Mouse (Mus musculus) MEL (cell line): ENCODE data around the gene Acta2. TPM values are rescaled to one million over a fixed set of nuclear protein-coding genes. Genes with fewer than 3 reads are reported as not detected.

Experiments
- DNase-seq: peaks from one replicate; pipeline ENCODE4 v3.0.0; 2011; ENCODE audit warnings: low read depth, low spot score
- H3K27ac ChIP-seq: 2 replicates; pipeline ENCODE4 v1.5.1; 2012; ENCODE audit warnings: low read depth, mild to moderate bottlenecking, control low read depth, low read length, moderate library complexity; ENCODE audit not compliant: control insufficient read depth
- H3K27me3 ChIP-seq, 2 experiments: fragments of 150-350 bp in 1 of 2; sonication (generic) in 1 of 2; 2 replicates each; pipeline ENCODE4 v1.6.1; 2012; ENCODE audit warnings: low read length in 2 of 2, mild to moderate bottlenecking in 2 of 2, improper control_type of control experiment in 1 of 2, moderate library complexity in 1 of 2; ENCODE audit not compliant: insufficient read depth in 2 of 2, control insufficient read depth in 1 of 2
- H3K36me3 ChIP-seq, 2 experiments: 2 replicates each; pipeline ENCODE4 v1.6.1; 2012 to 2014; ENCODE audit warnings: low read length in 2 of 2, improper control_type of control experiment in 1 of 2, inconsistent platforms in 1 of 2, mild to moderate bottlenecking in 1 of 2; ENCODE audit not compliant: insufficient read depth in 2 of 2, control insufficient read depth in 1 of 2
- H3K4me1 ChIP-seq, 2 experiments: fragments of 150-350 bp in 1 of 2; sonication (generic) in 1 of 2; 2 replicates each; pipeline ENCODE4 v1.6.1; 2012; ENCODE audit warnings: low read length in 2 of 2, improper control_type of control experiment in 1 of 2, mild to moderate bottlenecking in 1 of 2; ENCODE audit not compliant: insufficient read depth in 2 of 2, control insufficient read depth in 1 of 2
- H3K4me3 ChIP-seq, 2 experiments: fragments of 150-350 bp in 1 of 2; sonication (generic) in 1 of 2; 2 replicates each; pipeline ENCODE4 v1.5.1; 2012; ENCODE audit warnings: low read depth in 2 of 2, low read length in 2 of 2, mild to moderate bottlenecking in 2 of 2, moderate library complexity in 2 of 2, control low read depth in 1 of 2, improper control_type of control experiment in 1 of 2; ENCODE audit not compliant: control insufficient read depth in 1 of 2, insufficient read depth in 1 of 2
- H3K79me2 ChIP-seq: 2 replicates; pipeline ENCODE4 v1.6.1; 2012; ENCODE audit warnings: mild to moderate bottlenecking, low read length, moderate library complexity; ENCODE audit not compliant: control insufficient read depth, poor library complexity, insufficient read depth
- H3K9ac ChIP-seq: 2 replicates; pipeline ENCODE4 v1.6.1; 2012; ENCODE audit warnings: low read depth, mild to moderate bottlenecking, control low read depth, low read length, moderate library complexity; ENCODE audit not compliant: control insufficient read depth, poor library complexity, severe bottlenecking
- H3K9me3 ChIP-seq: fragments of 150-350 bp; sonication (generic); replicated peaks from 2 replicates; pipeline ENCODE4 v1.6.1; 2012; ENCODE audit warnings: mild to moderate bottlenecking, low read length, improper control_type of control experiment, moderate library complexity; ENCODE audit not compliant: insufficient read depth
- CTCF ChIP-seq, 3 experiments: IDR thresholded peaks in 2 of 3; conservative IDR thresholded peaks in 1 of 3; 2 replicates each; pipeline ENCODE4 v1.5.1; 2011 to 2012; ENCODE audit warnings: low read length in 3 of 3, low read depth in 2 of 3, mild to moderate bottlenecking in 2 of 3, improper control_type of control experiment in 1 of 3, inconsistent platforms in 1 of 3, mixed read lengths in 1 of 3, moderate library complexity in 1 of 3; ENCODE audit not compliant: control insufficient read depth in 1 of 3, insufficient read depth in 1 of 3, poor library complexity in 1 of 3, severe bottlenecking in 1 of 3
- E2F4 ChIP-seq: IDR thresholded peaks from 2 replicates; pipeline ENCODE4 v1.6.1; 2011; ENCODE audit warnings: low read depth, low read length, improper control_type of control experiment, borderline replicate concordance
- ETS1 ChIP-seq: IDR thresholded peaks from 2 replicates; pipeline ENCODE4 v1.6.1; 2012; ENCODE audit warnings: low read depth, mild to moderate bottlenecking, inconsistent platforms, low read length, improper control_type of control experiment, moderate library complexity
- GABPA ChIP-seq: IDR thresholded peaks from 2 replicates; pipeline ENCODE4 v1.6.1; 2012; ENCODE audit warnings: low read depth, mild to moderate bottlenecking, inconsistent platforms, low read length, improper control_type of control experiment, moderate library complexity
- JUND ChIP-seq: IDR thresholded peaks from 2 replicates; pipeline ENCODE4 v1.6.1; 2011; ENCODE audit warnings: low read depth, mild to moderate bottlenecking, improper control_type of control experiment, low read length
- MAFK ChIP-seq: IDR thresholded peaks from 2 replicates; pipeline ENCODE4 v1.6.1; 2011; ENCODE audit warnings: low read depth, mild to moderate bottlenecking, low read length, improper control_type of control experiment, borderline replicate concordance
- MAX ChIP-seq: IDR thresholded peaks from 2 replicates; pipeline ENCODE4 v1.6.1; 2011; ENCODE audit warnings: low read length, improper control_type of control experiment
- MAZ ChIP-seq: IDR thresholded peaks from 2 replicates; pipeline ENCODE4 v1.6.1; 2012; ENCODE audit warnings: low read depth, mild to moderate bottlenecking, inconsistent platforms, low read length, improper control_type of control experiment
- MEF2A ChIP-seq: IDR thresholded peaks from 2 replicates; pipeline ENCODE4 v1.6.1; 2014; ENCODE audit warnings: low read depth, mild to moderate bottlenecking, inconsistent platforms, low read length, improper control_type of control experiment; ENCODE audit not compliant: poor library complexity, insufficient replicate concordance, severe bottlenecking; ENCODE audit errors: extremely low read depth
- MYB ChIP-seq: IDR thresholded peaks from 2 replicates; pipeline ENCODE4 v1.6.1; 2011; ENCODE audit warnings: mild to moderate bottlenecking, low read depth, low read length, improper control_type of control experiment
- MYC ChIP-seq: IDR thresholded peaks from 2 replicates; pipeline ENCODE4 v1.6.1; 2011; ENCODE audit warnings: low read depth, mild to moderate bottlenecking, low read length, improper control_type of control experiment, moderate library complexity
- NELFE ChIP-seq: IDR thresholded peaks from 2 replicates; pipeline ENCODE4 v1.6.1; 2011; ENCODE audit warnings: low read depth, low read length, improper control_type of control experiment
- NRF1 ChIP-seq: IDR thresholded peaks from 2 replicates; pipeline ENCODE4 v1.6.1; 2014; ENCODE audit warnings: low read depth, mild to moderate bottlenecking, inconsistent platforms, low read length, improper control_type of control experiment, moderate library complexity; ENCODE audit not compliant: poor library complexity, insufficient read depth, severe bottlenecking
- POLR2A ChIP-seq, 2 experiments: IDR thresholded peaks; 2 replicates each; pipeline ENCODE4 v1.6.1; 2011 to 2012; ENCODE audit warnings: low read length in 2 of 2, mild to moderate bottlenecking in 2 of 2, control low read depth in 1 of 2, improper control_type of control experiment in 1 of 2, low read depth in 1 of 2, moderate library complexity in 1 of 2; ENCODE audit not compliant: control insufficient read depth in 1 of 2, insufficient read depth in 1 of 2, poor library complexity in 1 of 2
- POLR2AphosphoS2 ChIP-seq: IDR thresholded peaks from 2 replicates; pipeline ENCODE4 v1.6.1; 2011; ENCODE audit warnings: low read length, improper control_type of control experiment
- RAD21 ChIP-seq: IDR thresholded peaks from 2 replicates; pipeline ENCODE4 v1.6.1; 2011; ENCODE audit warnings: mild to moderate bottlenecking, low read depth, low read length, improper control_type of control experiment
- SIN3A ChIP-seq: IDR thresholded peaks from 2 replicates; pipeline ENCODE4 v1.6.1; 2012; ENCODE audit warnings: low read length, improper control_type of control experiment, inconsistent platforms
- SMC3 ChIP-seq: IDR thresholded peaks from 2 replicates; pipeline ENCODE4 v1.6.1; 2011; ENCODE audit warnings: low read depth, low read length, improper control_type of control experiment
- TBP ChIP-seq: IDR thresholded peaks from 2 replicates; pipeline ENCODE4 v1.8.0; 2011; ENCODE audit warnings: low read depth, low read length, improper control_type of control experiment
- TCF12 ChIP-seq: IDR thresholded peaks from 2 replicates; pipeline ENCODE4 v1.6.1; 2014; ENCODE audit warnings: low read depth, mild to moderate bottlenecking, inconsistent platforms, low read length, improper control_type of control experiment, moderate library complexity
- UBTF ChIP-seq: IDR thresholded peaks from 2 replicates; pipeline ENCODE4 v1.6.1; 2012; ENCODE audit warnings: low read depth, mild to moderate bottlenecking, inconsistent platforms, low read length, improper control_type of control experiment, moderate library complexity, borderline replicate concordance; ENCODE audit not compliant: insufficient read depth
- USF1 ChIP-seq: IDR thresholded peaks from 2 replicates; pipeline ENCODE4 v1.6.1; 2014; ENCODE audit warnings: low read depth, mild to moderate bottlenecking, inconsistent platforms, low read length, improper control_type of control experiment, moderate library complexity
- ZC3H11A ChIP-seq: IDR thresholded peaks from 2 replicates; pipeline ENCODE4 v1.6.1; 2012; ENCODE audit warnings: low read depth, mild to moderate bottlenecking, inconsistent platforms, low read length, improper control_type of control experiment
- ZKSCAN1 ChIP-seq: IDR thresholded peaks from 2 replicates; pipeline ENCODE4 v1.6.1; 2012; ENCODE audit warnings: low read depth, mild to moderate bottlenecking, inconsistent platforms, low read length, improper control_type of control experiment, moderate library complexity
- ZMIZ1 ChIP-seq: IDR thresholded peaks from 2 replicates; pipeline ENCODE4 v1.6.1; 2012; ENCODE audit warnings: low read depth, mild to moderate bottlenecking, inconsistent platforms, low read length, improper control_type of control experiment, moderate library complexity
- ZNF384 ChIP-seq: IDR thresholded peaks from 2 replicates; pipeline ENCODE4 v1.6.1; 2012; ENCODE audit warnings: low read depth, mild to moderate bottlenecking, inconsistent platforms, low read length, improper control_type of control experiment
- polyA plus RNA-seq, 2 experiments: library from polyadenylated mRNA; stranded (reverse) in 1 of 2; unstranded in 1 of 2; fragments of >175 nt in 1 of 2; fragments of >200 nt in 1 of 2; gene quantifications; 2 replicates each; pipeline versions ENCODE4 v1.2.1 to v1.2.4; 2012; ENCODE audit warnings: low replicate concordance in 2 of 2, low read depth in 1 of 2; ENCODE audit not compliant: insufficient read length in 2 of 2, insufficient read depth in 1 of 2, missing spikeins in 1 of 2
- total RNA-seq: library from RNA; depleted of rRNA; stranded (reverse); fragments of 300-350 nt; gene quantifications from 2 replicates; pipeline ENCODE4 v1.2.3, GENCODE M21; 2012

Acta2 gene
- total and polyA plus RNA-seq, 3 experiments: not detected

DNA sequence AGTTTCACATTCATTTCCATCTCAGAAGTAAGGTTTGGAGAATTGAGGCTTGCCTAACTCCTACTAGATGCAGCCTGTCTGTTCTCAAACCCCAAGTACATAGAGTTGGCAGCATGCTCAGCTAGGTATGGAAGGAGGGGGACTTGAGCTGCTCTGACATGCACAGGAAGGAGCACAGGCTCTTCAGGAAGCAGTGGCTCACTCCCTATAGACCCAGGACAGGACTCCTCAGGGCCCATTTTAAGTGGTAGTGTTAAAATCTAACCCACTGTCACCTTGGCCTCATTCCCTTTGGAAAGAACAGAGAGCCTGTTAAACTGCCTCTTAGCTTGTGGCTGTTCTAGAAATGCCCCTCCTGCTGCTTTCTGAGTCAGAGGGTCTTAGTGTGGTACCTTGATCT lies 12.5 kb downstream of the Acta2 start:
- no peaks in the 10 kb centered on the region for H3K36me3 ChIP-seq
- TF ChIP-seq ZMIZ1: no peak
- TF ChIP-seq ZC3H11A: no peak
- TF ChIP-seq GABPA: no peak
- no peak for TF ChIP-seq MEF2A
- no peak for TF ChIP-seq RAD21
- TF ChIP-seq POLR2A (IDR thresholded peaks at IDR 0.05; ENCODE audit: control insufficient read depth in 1 of 2, insufficient read depth in 1 of 2, low read depth in 1 of 2, low read length in 2 of 2, poor library complexity in 1 of 2): no peak
- TF ChIP-seq SMC3: no peak
- TF ChIP-seq E2F4: no peak
- TF ChIP-seq NRF1: no peak
- TF ChIP-seq MAZ: no peak
- no peak for TF ChIP-seq ZKSCAN1
- TF ChIP-seq MYC: no peak
- TF ChIP-seq MYB: no peak
- TF ChIP-seq ETS1: no peak
- no peak for TF ChIP-seq TCF12
- TF ChIP-seq UBTF: no peak
- TF ChIP-seq TBP: no peak
- no peak for TF ChIP-seq ZNF384
- TF ChIP-seq NELFE: no peak
- TF ChIP-seq USF1: no peak
- TF ChIP-seq, all 39 proteins: peak for 0

DNA sequence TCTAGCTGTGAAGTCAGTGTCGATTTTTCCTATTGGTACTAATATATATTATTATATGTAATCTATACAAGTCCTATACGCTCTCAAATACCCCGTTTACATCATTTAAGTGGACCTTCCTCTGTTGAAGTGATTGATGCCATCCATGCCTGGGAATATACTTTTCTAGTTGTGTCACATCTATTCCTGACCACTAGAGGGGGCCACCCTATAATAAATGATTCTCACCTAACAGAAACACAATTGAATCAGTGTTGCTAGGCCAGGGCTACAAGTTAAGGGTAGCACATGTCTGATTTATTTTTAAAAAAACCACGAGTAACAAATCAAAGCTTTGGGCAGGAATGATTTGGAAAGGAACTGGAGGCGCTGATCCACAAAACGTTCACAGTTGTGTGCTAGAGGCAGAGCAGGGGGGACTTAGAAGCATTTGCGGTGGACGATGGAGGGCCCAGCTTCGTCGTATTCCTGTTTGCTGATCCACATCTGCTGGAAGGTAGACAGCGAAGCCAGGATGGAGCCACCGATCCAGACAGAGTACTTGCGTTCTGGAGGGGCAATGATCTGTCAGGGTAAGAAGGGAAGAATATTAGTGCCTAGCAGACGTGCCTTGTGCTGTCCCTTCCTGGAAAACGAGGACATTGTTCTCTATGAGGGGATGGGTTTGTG lies 14.0 kb downstream of the Acta2 start:
- Histone ChIP-seq H3K27me3 (no peaks in the 10 kb centered on the region; a peak in 1 of 4 replicates), H3K9ac (no peak overlapping the region), H3K4me1 (no peaks in the 10 kb centered on the region), H3K36me3 (no peaks in the 10 kb centered on the region), H3K9me3 (no peaks in the 10 kb centered on the region), H3K4me3 (no peak overlapping the region), H3K27ac (no peak overlapping the region), H3K79me2 (no peaks in the 10 kb centered on the region)
- DNase-seq: peak; percentile 50
- TF ChIP-seq NELFE: no peak
- TF ChIP-seq JUND: no peak
- TF ChIP-seq SMC3: peak; percentile 60
- TF ChIP-seq CTCF (IDR thresholded peaks at IDR 0.05 in 2 of 3, conservative IDR thresholded peaks at IDR 0.05 in 1 of 3; ENCODE audit: control insufficient read depth in 1 of 3, insufficient read depth in 1 of 3, low read depth in 2 of 3, low read length in 3 of 3, poor library complexity in 1 of 3, severe bottlenecking in 1 of 3): peak in 2 of 3 experiments; percentile 43 to 76; a peak in 3 of 6 replicates
- no peak for TF ChIP-seq MAFK
- no peak for TF ChIP-seq SIN3A
- TF ChIP-seq MAX: no peak
- no peak for TF ChIP-seq POLR2AphosphoS2
- TF ChIP-seq RAD21: peak; percentile 66
- TF ChIP-seq ZC3H11A: peak; percentile 33; the same call in 1 of the 2 replicates

More for the DNA sequence above, 12.5 kb downstream of the Acta2 start:
- no peaks in the 10 kb centered on the region for H3K9me3 ChIP-seq
- no peak for DNase-seq
- H3K4me3 ChIP-seq: no peak overlapping the region
- H3K27ac ChIP-seq: no peak overlapping the region
- no peaks in the 10 kb centered on the region for H3K79me2 ChIP-seq
- H3K9ac ChIP-seq: no peak overlapping the region
- H3K4me1 ChIP-seq: no peaks in the 10 kb centered on the region
- no peaks in the 10 kb centered on the region; a peak in 1 of 4 replicates for H3K27me3 ChIP-seq
